Mouse (Mus musculus): ENCODE results near the gene 9930111J21Rik1. TPM values are rescaled to one million over a fixed set of nuclear protein-coding genes. Genes with fewer than 3 reads are reported as not detected.
"Not testable (repeated sequence)": the region's sequence is repeated elsewhere in the genome, so short reads cannot be mapped to it uniquely, and the experiment has no call there.

9930111J21Rik1 gene
- polyA plus RNA-seq, 1 experiment from 2014 or later: not detected

GRCm38 (mm10) chr11:48908459-48908858 lies 70.7 kb downstream of the 9930111J21Rik1 start:
- no peak overlapping the region for H3K4me2 ChIP-seq
- 34% methylated on average over 1 of the region's 1 CpGs for WGBS
- no peaks in the 10 kb centered on the region for H3K36me3 ChIP-seq
- H3K4me1 ChIP-seq (replicated peaks): no peaks in the 10 kb centered on the region
- no peak overlapping the region for H3K27ac ChIP-seq (ENCODE audit: poor library complexity, severe bottlenecking)
- ATAC-seq (ENCODE audit: insufficient number of reproducible peaks, low FRiP score): no peak
- no peak overlapping the region for H3K9ac ChIP-seq
- H3K27me3 ChIP-seq (replicated peaks): no peaks in the 10 kb centered on the region
- H3K9me3 ChIP-seq (replicated peaks): no peaks in the 10 kb centered on the region
- H3K4me3 ChIP-seq: no peak overlapping the region

GRCm38 (mm10) chr11:48902021-48902420 lies 77.2 kb downstream of the 9930111J21Rik1 start, which contains the start of gene Gm5431:
Gene Gm5431, minus strand, starts transcription at chr11:48902214.
- Histone ChIP-seq H3K27me3 (replicated peaks) (no peaks in the 10 kb centered on the region), H3K36me3 (no peaks in the 10 kb centered on the region), H3K27ac (ENCODE audit: poor library complexity, severe bottlenecking) (no peak within 1 kb of the TSS), H3K4me3 (no peak within 1 kb of the TSS), H3K4me1 (replicated peaks) (no peaks in the 10 kb centered on the region), H3K4me2 (no peak within 1 kb of the TSS), H3K9me3 (replicated peaks) (no peaks in the 10 kb centered on the region), H3K9ac (no peak within 1 kb of the TSS)
- WGBS: 61% methylated on average over 2 of the region's 2 CpGs
- no peak for ATAC-seq (ENCODE audit: insufficient number of reproducible peaks, low FRiP score)

GRCm38 (mm10) chr11:48901567-48901930 lies 77.6 kb downstream of the 9930111J21Rik1 start:
- H3K27me3 ChIP-seq (replicated peaks); H3K9ac ChIP-seq; H3K4me3 ChIP-seq; H3K36me3 ChIP-seq; H3K4me1 ChIP-seq (replicated peaks); ATAC-seq (ENCODE audit: insufficient number of reproducible peaks, low FRiP score); H3K9me3 ChIP-seq (replicated peaks); H3K4me2 ChIP-seq; H3K27ac ChIP-seq (ENCODE audit: poor library complexity, severe bottlenecking): not testable (repeated sequence)
- 84% methylated on average over 1 of the region's 1 CpGs for WGBS

GRCm38 (mm10) chr11:48900654-48901566 lies 78.3 kb downstream of the 9930111J21Rik1 start:
- H3K9ac ChIP-seq; H3K36me3 ChIP-seq; H3K9me3 ChIP-seq (replicated peaks); ATAC-seq (ENCODE audit: insufficient number of reproducible peaks, low FRiP score); H3K27me3 ChIP-seq (replicated peaks); H3K4me3 ChIP-seq; H3K4me2 ChIP-seq; H3K4me1 ChIP-seq (replicated peaks); H3K27ac ChIP-seq (ENCODE audit: poor library complexity, severe bottlenecking): not testable (repeated sequence)
- 69% methylated on average over 6 of the region's 6 CpGs for WGBS

GRCm38 (mm10) chr11:48898812-48899431 lies 80.3 kb downstream of the 9930111J21Rik1 start:
- H3K9ac ChIP-seq: no peak overlapping the region
- H3K27me3 ChIP-seq (replicated peaks): no peaks in the 10 kb centered on the region
- no peak overlapping the region for H3K4me2 ChIP-seq
- 63% methylated on average over 2 of the region's 2 CpGs for WGBS
- no peaks in the 10 kb centered on the region for H3K36me3 ChIP-seq
- no peak for ATAC-seq (ENCODE audit: insufficient number of reproducible peaks, low FRiP score)
- H3K9me3 ChIP-seq (replicated peaks): no peaks in the 10 kb centered on the region
- no peaks in the 10 kb centered on the region for H3K4me1 ChIP-seq (replicated peaks)
- no peak overlapping the region for H3K27ac ChIP-seq (ENCODE audit: poor library complexity, severe bottlenecking)
- no peak overlapping the region for H3K4me3 ChIP-seq

Other genes starting within 250 kb of the 9930111J21Rik1 start
- gene Rack1, start 179.1 kb downstream of the 9930111J21Rik1 start, polyA plus RNA-seq (2016; fragmentation: Nextera tagmentation; extraction: Ambion mirVana): 397 and 428 TPM in 2 replicates
- 4.3 and 4.4 TPM in 2 replicates for gene Trim41, start 162.0 kb downstream of the 9930111J21Rik1 start, polyA plus RNA-seq (2016; fragmentation: Nextera tagmentation; extraction: Ambion mirVana)
- 0.39 and 0.52 TPM in 2 replicates for gene Trim7, start 153.3 kb downstream of the 9930111J21Rik1 start, polyA plus RNA-seq (2016; fragmentation: Nextera tagmentation; extraction: Ambion mirVana)
- 3.3 and 5.3 TPM in 2 replicates for gene Gm12184, start 152.7 kb downstream of the 9930111J21Rik1 start, polyA plus RNA-seq (2016; fragmentation: Nextera tagmentation; extraction: Ambion mirVana)
- 7.6 and 7.7 TPM in 2 replicates for gene Irgm1, start 107.7 kb downstream of the 9930111J21Rik1 start, polyA plus RNA-seq (2016; fragmentation: Nextera tagmentation; extraction: Ambion mirVana)
- gene Gm5431, start 77.2 kb downstream of the 9930111J21Rik1 start, polyA plus RNA-seq (2016; fragmentation: Nextera tagmentation; extraction: Ambion mirVana): 0.09 and 0.22 TPM in 2 replicates
- 1.1 and 1.5 TPM in 2 replicates for gene Psme2b, start 33.2 kb downstream of the 9930111J21Rik1 start, polyA plus RNA-seq (2016; fragmentation: Nextera tagmentation; extraction: Ambion mirVana)
- not detected in 2 replicates for gene Olfr56, start 509 bp downstream of the 9930111J21Rik1 start, polyA plus RNA-seq (2016; fragmentation: Nextera tagmentation; extraction: Ambion mirVana)
- not detected in 2 replicates for gene Gm12185, start 12.8 kb upstream of the 9930111J21Rik1 start, polyA plus RNA-seq (2016; fragmentation: Nextera tagmentation; extraction: Ambion mirVana)
- not detected in 2 replicates for gene Tgtp1, start 14.8 kb upstream of the 9930111J21Rik1 start, polyA plus RNA-seq (2016; fragmentation: Nextera tagmentation; extraction: Ambion mirVana)
- 0.23 and 0.24 TPM in 2 replicates for gene 9930111J21Rik2, start 71.8 kb upstream of the 9930111J21Rik1 start, polyA plus RNA-seq (2016; fragmentation: Nextera tagmentation; extraction: Ambion mirVana)
- not detected in 2 replicates for gene Tgtp2, start 84.8 kb upstream of the 9930111J21Rik1 start, polyA plus RNA-seq (2016; fragmentation: Nextera tagmentation; extraction: Ambion mirVana)
- gene Ifi47, start 97.2 kb upstream of the 9930111J21Rik1 start, polyA plus RNA-seq (2016; fragmentation: Nextera tagmentation; extraction: Ambion mirVana): 0.55 and 0.68 TPM in 2 replicates
- not detected in 2 replicates for gene Olfr1396, start 135.5 kb upstream of the 9930111J21Rik1 start, polyA plus RNA-seq (2016; fragmentation: Nextera tagmentation; extraction: Ambion mirVana)
- gene Olfr1395, start 162.9 kb upstream of the 9930111J21Rik1 start, polyA plus RNA-seq (2016; fragmentation: Nextera tagmentation; extraction: Ambion mirVana): not detected in 2 replicates
- not detected in 2 replicates for gene Olfr1394, start 175.0 kb upstream of the 9930111J21Rik1 start, polyA plus RNA-seq (2016; fragmentation: Nextera tagmentation; extraction: Ambion mirVana)
- 1.4 and 1.9 TPM in 2 replicates for gene Btnl9, start 207.8 kb upstream of the 9930111J21Rik1 start, polyA plus RNA-seq (2016; fragmentation: Nextera tagmentation; extraction: Ambion mirVana)
- gene Zfp62, start 223.9 kb upstream of the 9930111J21Rik1 start, polyA plus RNA-seq (2016; fragmentation: Nextera tagmentation; extraction: Ambion mirVana): 33.5 and 34.6 TPM in 2 replicates